Mouse (Mus musculus) olfactory bulb, adult 2 months (tissue): ENCODE data around the gene Nek11.

Experiments used
- CTCF ChIP-seq: fragments of 200-500 bp; IDR thresholded peaks from 2 replicates; pipeline ENCODE4 v1.5.1; 2012; ENCODE audit warnings: low read depth, mild to moderate bottlenecking, low read length, moderate library complexity; ENCODE audit not compliant: insufficient read depth
- POLR2A ChIP-seq: fragments of 200-500 bp; IDR thresholded peaks from 2 replicates; pipeline ENCODE4 v1.6.1; 2012; ENCODE audit warnings: mild to moderate bottlenecking, low read depth, low read length, moderate library complexity; ENCODE audit not compliant: insufficient read depth

DNA sequence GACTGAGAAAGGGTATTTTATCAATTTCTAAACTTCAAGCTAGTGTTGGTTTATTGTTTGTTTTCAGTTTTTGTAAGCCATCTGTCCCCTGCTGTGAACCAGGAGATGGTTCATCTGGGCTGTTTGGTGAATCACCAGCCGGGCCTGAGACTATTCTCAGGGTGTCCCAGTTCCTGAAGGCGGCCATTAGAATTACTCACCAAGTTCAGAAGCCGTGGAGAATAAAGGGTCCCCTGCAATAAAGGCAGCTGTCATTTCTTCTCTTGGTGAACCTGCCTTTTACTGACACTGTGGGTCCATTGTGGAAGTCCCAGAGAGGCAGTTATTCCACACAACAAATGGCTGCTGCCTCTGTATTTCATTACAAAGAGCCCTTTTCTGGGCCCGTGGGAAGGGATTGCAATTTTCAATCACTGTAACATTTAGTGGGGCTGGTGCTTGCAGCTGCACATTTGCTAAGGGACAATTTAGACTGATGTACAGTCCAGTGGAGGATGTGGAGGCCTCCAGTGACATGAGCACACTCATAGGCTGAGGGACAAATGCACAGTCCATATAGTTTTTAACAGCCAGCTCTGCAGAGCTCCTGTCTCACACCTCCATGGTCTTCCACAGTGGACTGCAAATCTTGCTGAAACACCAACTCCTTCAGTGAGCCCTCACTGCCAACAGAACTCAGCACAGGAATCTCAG, 142.8 kb downstream of the Nek11 start:
- TF ChIP-seq POLR2A (no peak), CTCF (no peak)
